Mouse (Mus musculus) heart, adult 2 months (tissue): Measurements from ENCODE around the gene Tmem208.

Source experiments
- CTCF ChIP-seq: fragments of 200-600 bp; IDR thresholded peaks from 2 replicates; pipeline ENCODE4 v1.8.1; 2022; ENCODE audit warnings: antibody characterized with exemption, mild to moderate bottlenecking, moderate library complexity
- EP300 ChIP-seq: fragments of 200-500 bp; IDR thresholded peaks from 2 replicates; pipeline ENCODE4 v1.6.1; 2011; ENCODE audit warnings: low read depth, low read length, control low read depth; ENCODE audit not compliant: insufficient read depth
- POLR2A ChIP-seq: fragments of 200-500 bp; IDR thresholded peaks from 2 replicates; pipeline ENCODE4 v1.6.1; 2011; ENCODE audit warnings: mild to moderate bottlenecking, low read depth, low read length, control low read depth; ENCODE audit not compliant: insufficient read depth

DNA sequence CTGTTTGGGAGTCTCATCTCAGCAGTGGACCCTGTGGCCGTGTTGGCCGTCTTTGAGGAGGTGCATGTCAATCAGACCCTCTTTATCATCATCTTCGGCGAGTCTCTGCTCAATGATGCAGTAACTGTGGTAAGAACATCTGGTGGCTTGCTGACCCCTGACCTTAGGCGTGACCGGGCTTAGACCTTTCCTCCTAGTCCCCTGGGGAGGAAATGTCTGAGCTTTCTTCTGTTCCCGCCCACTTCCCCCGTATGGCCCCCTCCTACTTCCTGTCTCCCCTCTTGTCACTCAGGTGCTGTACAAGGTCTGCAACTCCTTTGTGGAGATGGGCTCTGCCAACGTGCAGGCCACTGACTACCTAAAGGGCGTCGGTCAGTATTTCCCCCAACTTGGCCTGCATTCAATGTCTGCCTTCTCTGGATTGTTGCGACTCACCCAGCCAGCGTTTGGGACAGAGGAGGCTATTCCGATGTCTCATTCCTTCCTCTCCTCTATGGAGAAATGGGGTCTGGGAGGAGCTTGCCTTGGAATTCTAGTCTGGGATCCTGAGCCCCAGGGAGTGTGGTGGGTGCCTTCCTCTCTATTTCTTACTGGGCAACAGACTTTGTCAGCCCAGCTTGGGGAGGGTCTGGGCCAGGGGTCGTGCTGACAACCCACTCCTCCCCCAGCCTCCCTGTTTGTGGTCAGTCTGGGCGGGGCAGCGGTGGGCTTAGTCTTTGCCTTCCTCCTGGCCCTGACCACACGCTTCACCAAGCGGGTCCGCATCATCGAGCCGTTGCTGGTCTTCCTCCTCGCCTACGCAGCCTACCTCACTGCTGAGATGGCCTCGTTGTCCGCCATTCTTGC is 29.2 kb downstream of the Tmem208 start:
- TF ChIP-seq CTCF (no peak), EP300 (peak; percentile 82), POLR2A (peak; percentile 33; the same call in 1 of the 2 replicates)
